Mouse (Mus musculus) ES-E14 (cell line): ENCODE measurements around the gene Elf1.

ENCODE experiments used
- CHD2 ChIP-seq: IDR thresholded peaks from 2 replicates; pipeline ENCODE4 v1.6.1; 2014; ENCODE audit warnings: mild to moderate bottlenecking, low read depth, low read length, inconsistent platforms
- HCFC1 ChIP-seq: IDR thresholded peaks from 2 replicates; pipeline ENCODE4 v1.6.1; 2012; ENCODE audit warnings: low read length, inconsistent platforms, borderline replicate concordance; ENCODE audit not compliant: insufficient read depth
- MAFK ChIP-seq: IDR thresholded peaks from 2 replicates; pipeline ENCODE4 v1.6.1; 2014; ENCODE audit warnings: mild to moderate bottlenecking, low read depth, low read length, inconsistent platforms; ENCODE audit not compliant: insufficient read depth
- ZC3H11A ChIP-seq: IDR thresholded peaks from 2 replicates; pipeline ENCODE4 v1.6.1; 2012; ENCODE audit warnings: low read depth, mild to moderate bottlenecking, inconsistent platforms, low read length, borderline replicate concordance
- ZNF384 ChIP-seq: IDR thresholded peaks from 2 replicates; pipeline ENCODE4 v1.6.1; 2012; ENCODE audit warnings: low read depth, low read length, inconsistent platforms

GRCm38 (mm10) chr14:79606867-79607266 is 125.9 kb downstream of the Elf1 start:
- TF ChIP-seq CHD2 = no peak
- no peak for TF ChIP-seq ZC3H11A
- no peak for TF ChIP-seq ZNF384
- no peak for TF ChIP-seq MAFK
- TF ChIP-seq HCFC1 = no peak
